ENCODE assay signal across 12 mouse cellular contexts in genomic region chr8:82384458-82385234, GRCm38 (mm10). TPM values are rescaled to one million over a fixed set of nuclear protein-coding genes. Genes with fewer than 3 reads are reported as not detected.
DNase-seq lines count a peak whose midpoint lies in the region; ATAC-seq and TF ChIP-seq lines count a peak whose summit lies in the region.
"Had no signal": no experiment of that assay in that cellular context is flagged by ENCODE, and none has a peak within 500 bp of the region (broad histone marks: within the 10 kb centered on the region; RNA-seq: fewer than 3 reads in every experiment).

No protein-coding gene starts in this region.

- WGBS in heart, embryonic 11.5 days (ENCODE audit: insufficient replicate concordance), result 23% methylated on average over 11 of the region's 11 CpGs
- 68% methylated on average over 11 of the region's 11 CpGs for WGBS in neural tube, embryonic 12.5 days
- WGBS in intestine, postnatal 0 days, result 31% methylated on average over 11 of the region's 11 CpGs

- no peak overlapping the region for H3K27ac ChIP-seq in heart, embryonic 11.5 days (ENCODE audit: low read depth, low read length)
- H3K27ac ChIP-seq in neural tube, embryonic 12.5 days, result no peak overlapping the region
- no peak overlapping the region for H3K27ac ChIP-seq in intestine, postnatal 0 days (ENCODE audit: low read depth, low read length)
- H3K27ac ChIP-seq: kidney, postnatal 0 days; liver, embryonic 15.5 days had no signal

- no peaks in the 10 kb centered on the region for H3K36me3 ChIP-seq in heart, embryonic 11.5 days (ENCODE audit: control insufficient read depth, insufficient read depth, low read length)
- H3K36me3 ChIP-seq in neural tube, embryonic 12.5 days, result no peaks in the 10 kb centered on the region
- H3K36me3 ChIP-seq in intestine, postnatal 0 days (ENCODE audit: control insufficient read depth, insufficient read depth), result no peaks in the 10 kb centered on the region
- H3K36me3 ChIP-seq: liver, embryonic 15.5 days had no signal

- H3K27me3 ChIP-seq in heart, embryonic 11.5 days (ENCODE audit: control insufficient read depth, insufficient read depth, low read length), result no peaks in the 10 kb centered on the region
- H3K27me3 ChIP-seq in neural tube, embryonic 12.5 days (replicated peaks), result no peaks in the 10 kb centered on the region
- no peaks in the 10 kb centered on the region for H3K27me3 ChIP-seq in intestine, postnatal 0 days (replicated peaks; ENCODE audit: control insufficient read depth, insufficient read depth, low read length)
- H3K27me3 ChIP-seq: liver, embryonic 15.5 days had no signal

- H3K4me3 ChIP-seq in heart, embryonic 11.5 days (ENCODE audit: low read depth, low read length), result no peak overlapping the region
- no peak overlapping the region for H3K4me3 ChIP-seq in neural tube, embryonic 12.5 days
- no peak overlapping the region for H3K4me3 ChIP-seq in intestine, postnatal 0 days (ENCODE audit: low read depth, low read length)
- H3K4me3 ChIP-seq: liver, embryonic 15.5 days had no signal

- no peak for TF ChIP-seq CTCF in intestine, postnatal 0 days (IDR thresholded peaks at IDR 0.05; ENCODE audit: low read depth)

- no peak for DNase-seq in heart, adult 8-10 months (ENCODE audit: low spot score)
- DNase-seq in neural tube, embryonic 10.5 days (ENCODE audit: extremely low spot score, low spot score), result no peak
- DNase-seq in kidney, postnatal 10 days, result no peak
- no peak for DNase-seq in retina, embryonic 14.5 days (ENCODE audit: low spot score)
- DNase-seq: retina, postnatal 1 day had no signal

- no peak overlapping the region for H3K9ac ChIP-seq in heart, embryonic 11.5 days (ENCODE audit: low read depth, low read length)
- H3K9ac ChIP-seq in neural tube, embryonic 12.5 days, result no peak overlapping the region
- H3K9ac ChIP-seq in intestine, postnatal 0 days (ENCODE audit: low read depth, low read length), result no peak overlapping the region
- H3K9ac ChIP-seq: liver, embryonic 15.5 days had no signal

- H3K9me3 ChIP-seq in heart, embryonic 11.5 days (replicated peaks; ENCODE audit: control insufficient read depth, low read length), result no peaks in the 10 kb centered on the region
- H3K9me3 ChIP-seq in neural tube, embryonic 12.5 days, result no peaks in the 10 kb centered on the region
- H3K9me3 ChIP-seq in intestine, postnatal 0 days (ENCODE audit: control insufficient read depth), result no peaks in the 10 kb centered on the region
- H3K9me3 ChIP-seq: liver, embryonic 15.5 days had no signal

- peak; percentile 47; the same call in 1 of the 2 replicates for ATAC-seq in heart, embryonic 11.5 days (replicated peaks; ENCODE audit: insufficient number of reproducible peaks, low FRiP score, low TSS enrichment)
- ATAC-seq in neural tube, embryonic 12.5 days (ENCODE audit: low FRiP score, low read depth), result peak; percentile 33; the same call in 1 of the 2 replicates
- ATAC-seq in intestine, postnatal 0 days, result peak; percentile 91
- no peak for ATAC-seq in frontal cortex, adult (ENCODE audit: low TSS enrichment)
- ATAC-seq: midbrain, embryonic 16.5 days had no signal

- H3K4me1 ChIP-seq in heart, embryonic 11.5 days (ENCODE audit: control insufficient read depth, insufficient read depth, low read length), result peaks cover 34% of the 10 kb centered on the region
- H3K4me1 ChIP-seq in neural tube, embryonic 12.5 days, result no peaks in the 10 kb centered on the region
- H3K4me1 ChIP-seq in intestine, postnatal 0 days (replicated peaks; ENCODE audit: control insufficient read depth, insufficient read depth, low read length), result 0 out of 2 replicates have a peak, but pooled peaks cover 3% of the 10 kb centered on the region

- peak overlapping the region; percentile 34; the same call in 1 of the 2 replicates for H3K4me2 ChIP-seq in heart, embryonic 11.5 days
- H3K4me2 ChIP-seq in neural tube, embryonic 12.5 days (replicated peaks), result no peak overlapping the region
- H3K4me2 ChIP-seq in intestine, postnatal 0 days (replicated peaks; ENCODE audit: low read depth), result no peak overlapping the region
- H3K4me2 ChIP-seq: liver, embryonic 15.5 days had no signal

RNA-seq across cellular contexts. Expression of gene Il15, which starts 18.4 kb away (rescaled TPM):
- polyA plus RNA-seq in heart, embryonic 11.5 days (2014; fragmentation: Nextera tagmentation; extraction: Ambion mirVana), result 24.6 and 27.6 TPM in 2 replicates
- 10 to 100 TPM; 42.2 to 51.6 (median 48.0) TPM for total RNA-seq in heart, adult 8-10 months (2022)
- polyA plus RNA-seq in neural tube, embryonic 12.5 days (2016; fragmentation: Nextera tagmentation; extraction: Ambion mirVana), result 0.79 and 1.3 TPM in 2 replicates
- polyA plus RNA-seq in intestine, postnatal 0 days (2015; fragmentation: Nextera tagmentation; extraction: Ambion mirVana), result 9.2 TPM in 2 replicates
